Mouse (Mus musculus) lung, embryonic 14.5 days (tissue): ENCODE measurements around the gene Cxcr4. TPM values are rescaled to one million over a fixed set of nuclear protein-coding genes. Genes with fewer than 3 reads are reported as not detected.
A peak's percentile ranks its signal among the peaks of the same experiment; 100 is the strongest.

Experiments
- ATAC-seq: fragments of 200-750 bp; cut with Nextera tagmentation; 2 replicates; pipeline ENCODE4 v1.8.0; 2017; ENCODE audit warnings: mild to moderate bottlenecking, moderate TSS enrichment, moderate library complexity; ENCODE audit not compliant: insufficient read depth
- DNase-seq: peaks from one replicate; pipeline ENCODE4 v3.0.0-alpha.2; 2015
- H3K27ac ChIP-seq: fragments of 300-500 bp; sonication (generic); 2 replicates; pipeline ENCODE4 v1.5.1; 2014; ENCODE audit warnings: low read depth, mild to moderate bottlenecking, moderate library complexity
- H3K27me3 ChIP-seq: fragments of 300-500 bp; sonication (generic); 2 replicates; pipeline ENCODE4 v1.6.1; 2014; ENCODE audit warnings: low read length, control low read depth; ENCODE audit not compliant: insufficient read depth
- H3K36me3 ChIP-seq: fragments of 300-500 bp; sonication (generic); 2 replicates; pipeline ENCODE4 v1.6.1; 2014; ENCODE audit warnings: control low read depth; ENCODE audit not compliant: insufficient read depth
- H3K4me1 ChIP-seq: fragments of 300-500 bp; sonication (generic); 2 replicates; pipeline ENCODE4 v1.6.1; 2014; ENCODE audit warnings: antibody characterized with exemption, control low read depth; ENCODE audit not compliant: insufficient read depth
- H3K4me2 ChIP-seq: fragments of 300-500 bp; sonication (generic); 2 replicates; pipeline ENCODE4 v1.6.1; 2014; ENCODE audit warnings: mild to moderate bottlenecking
- H3K4me3 ChIP-seq: fragments of 300-500 bp; sonication (generic); 2 replicates; pipeline ENCODE4 v1.5.1; 2014; ENCODE audit warnings: low read depth, low read length
- H3K9ac ChIP-seq: fragments of 300-500 bp; sonication (generic); 2 replicates; pipeline ENCODE4 v1.6.1; 2014
- H3K9me3 ChIP-seq: fragments of 300-500 bp; sonication (generic); 2 replicates; pipeline ENCODE4 v1.6.1; 2016; ENCODE audit warnings: low read depth, low read length, control low read depth
- CTCF ChIP-seq: IDR thresholded peaks from 2 replicates; pipeline ENCODE4 v1.5.1; 2016; ENCODE audit warnings: antibody characterized with exemption, low read depth
- WGBS: fragments of 180-500 bp; shearing (Covaris S2); extraction: QIAGEN DNeasy Blood & Tissue Kit; methylation state at CpG from one replicate; pipeline ENCODE4 v1.1.7; 2014; 5-methylcytosine and 5-hydroxymethylcytosine counted together
- polyA plus RNA-seq: library from polyadenylated mRNA; unstranded; fragments of >200 nt; fragmentation: Nextera tagmentation; extraction: Ambion mirVana; gene quantifications from 2 replicates; pipeline ENCODE4 v1.2.1, GENCODE M21; 2014

Cxcr4 gene
- 10.3 and 10.9 TPM in 2 replicates for polyA plus RNA-seq

- Histone ChIP-seq H3K4me2 (peak within 1 kb of the TSS; percentile 89), H3K36me3 (peaks cover 12% of the 10 kb centered on the region), H3K9me3 (no peaks in the 10 kb centered on the region), H3K4me1 (peaks cover 35% of the 10 kb centered on the region), H3K9ac (peak within 1 kb of the TSS; percentile 70), H3K4me3 (peak within 1 kb of the TSS; percentile 64), H3K27ac (peak within 1 kb of the TSS; percentile 76), H3K27me3 (no peaks in the 10 kb centered on the region)
- ATAC-seq, result peak; percentile 81
- under 1% methylated on average over 27 of the region's 27 CpGs for WGBS
- peak; percentile 88 for DNase-seq
- TF ChIP-seq CTCF, result peak; percentile 77
These were observed at the start of gene Cxcr4 for GRCm38 (mm10) chr1:128592211-128592741. Gene Cxcr4, minus strand, starts transcription at chr1:128592293.

- no peaks in the 10 kb centered on the region for H3K9me3 ChIP-seq
- H3K9ac ChIP-seq, result no peak overlapping the region
- no peaks in the 10 kb centered on the region for H3K36me3 ChIP-seq
- TF ChIP-seq CTCF, result no peak
- WGBS, result 34% methylated on average over 4 of the region's 4 CpGs
- ATAC-seq, result no peak
- H3K27me3 ChIP-seq, result no peaks in the 10 kb centered on the region
- H3K27ac ChIP-seq, result no peak overlapping the region
- no peak for DNase-seq
- H3K4me1 ChIP-seq, result peaks cover 29% of the 10 kb centered on the region
- no peak overlapping the region for H3K4me2 ChIP-seq
- no peak overlapping the region for H3K4me3 ChIP-seq
These were observed 47.6 kb upstream of the Cxcr4 start for GRCm38 (mm10) chr1:128639707-128640107.

- ATAC-seq, result no peak
- 85% methylated on average over 7 of the region's 7 CpGs for WGBS
These were observed 45.2 kb upstream of the Cxcr4 start for GRCm38 (mm10) chr1:128637230-128637740.

GRCm38 (mm10) chr1:128636258-128637229 is 44.5 kb upstream of the Cxcr4 start:
- Histone ChIP-seq H3K36me3 (no peaks in the 10 kb centered on the region), H3K4me3 (no peak overlapping the region), H3K27ac (peak overlapping the region; percentile 33; the same call in 1 of the 2 replicates), H3K4me1 (peaks cover 16% of the 10 kb centered on the region), H3K27me3 (no peaks in the 10 kb centered on the region), H3K9ac (no peak overlapping the region), H3K4me2 (no peak overlapping the region), H3K9me3 (no peaks in the 10 kb centered on the region)
- 75% methylated on average over 10 of the region's 10 CpGs for WGBS
- TF ChIP-seq CTCF, result no peak
- peak; percentile 29; the same call in 1 of the 2 replicates for ATAC-seq
- DNase-seq, result peak; percentile 69

More at GRCm38 (mm10) chr1:128637230-128637740, 45.2 kb upstream of the Cxcr4 start:
- Histone ChIP-seq H3K4me3 (no peak overlapping the region), H3K4me2 (no peak overlapping the region), H3K9ac (no peak overlapping the region), H3K4me1 (peaks cover 18% of the 10 kb centered on the region), H3K36me3 (no peaks in the 10 kb centered on the region), H3K27me3 (no peaks in the 10 kb centered on the region), H3K27ac (0 out of 2 replicates have a peak overlapping the region, but pooled peaks have one; percentile 21), H3K9me3 (no peaks in the 10 kb centered on the region)
- no peak for TF ChIP-seq CTCF
- DNase-seq, result no peak

GRCm38 (mm10) chr1:128633711-128634379 is 41.8 kb upstream of the Cxcr4 start:
- Histone ChIP-seq H3K27ac (0 out of 2 replicates have a peak overlapping the region, but pooled peaks have one; percentile 19), H3K9ac (no peak overlapping the region), H3K4me3 (no peak overlapping the region), H3K4me2 (no peak overlapping the region), H3K9me3 (no peaks in the 10 kb centered on the region), H3K27me3 (no peaks in the 10 kb centered on the region), H3K4me1 (peaks cover 16% of the 10 kb centered on the region), H3K36me3 (no peaks in the 10 kb centered on the region)
- ATAC-seq, result peak; percentile 82
- no peak for TF ChIP-seq CTCF
- 46% methylated on average over 6 of the region's 6 CpGs for WGBS
- peak; percentile 88 for DNase-seq

- ATAC-seq (no peak), DNase-seq (peak; percentile 65)
- Histone ChIP-seq H3K9ac (no peak overlapping the region), H3K36me3 (no peaks in the 10 kb centered on the region), H3K27me3 (no peaks in the 10 kb centered on the region), H3K4me1 (peaks cover 16% of the 10 kb centered on the region), H3K4me3 (no peak overlapping the region), H3K9me3 (no peaks in the 10 kb centered on the region), H3K27ac (no peak overlapping the region), H3K4me2 (no peak overlapping the region)
- WGBS, result 50% methylated on average over 6 of the region's 6 CpGs
- no peak for TF ChIP-seq CTCF
These were observed 40.4 kb upstream of the Cxcr4 start for GRCm38 (mm10) chr1:128632522-128632921.
